Mouse (Mus musculus) natural killer cell, adult 2 months (primary cell): ENCODE data around the gene Pnmt.

Source experiments
- DNase-seq, 2 experiments: peaks; one replicate each; pipeline ENCODE4 v3.0.0; 2022; ENCODE audit warnings: low spot score in 2 of 2

The Pnmt gene

DNA sequence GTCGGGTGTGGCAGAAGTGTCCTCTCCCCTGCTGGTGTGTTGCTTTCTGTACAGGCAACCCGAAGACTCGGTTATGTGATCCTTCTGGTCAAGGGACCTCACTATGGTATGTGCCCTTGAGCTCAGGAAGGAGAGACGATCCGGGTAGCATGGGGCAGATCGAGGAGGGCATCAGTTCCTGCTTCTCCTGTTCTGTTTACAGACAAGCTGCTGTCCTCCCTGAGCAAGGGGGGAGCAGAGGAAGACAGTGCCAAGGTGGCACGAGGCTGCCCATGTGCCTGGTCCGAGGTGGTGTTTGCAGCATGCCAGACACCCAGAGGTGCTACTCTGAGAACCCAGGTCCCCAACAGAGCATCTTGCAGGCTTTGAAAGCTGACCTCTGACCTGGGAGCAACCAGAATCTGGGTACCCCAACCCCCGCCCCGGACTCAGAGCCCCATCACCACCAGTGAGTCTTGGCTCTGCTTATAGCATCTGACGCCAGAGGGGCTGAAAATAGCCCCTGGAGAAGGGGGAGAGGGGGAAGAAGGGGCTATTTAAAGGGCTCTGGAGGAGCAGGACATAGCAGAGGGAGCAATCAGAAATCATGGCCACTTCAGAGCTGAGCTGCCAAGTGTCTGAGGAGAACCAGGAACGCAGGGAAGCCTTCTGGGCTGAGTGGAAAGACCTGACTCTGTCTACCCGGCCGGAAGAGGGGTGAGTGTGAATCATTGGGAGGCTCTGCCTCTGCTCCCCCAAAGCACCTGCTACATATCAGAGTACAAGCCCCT, 2.8 kb upstream of the Pnmt start, which contains the start of gene Tcap:
Gene Tcap, plus strand, starts transcription at position 551 of the 770 bp plus-strand sequence.
- DNase-seq, result no peak

DNA sequence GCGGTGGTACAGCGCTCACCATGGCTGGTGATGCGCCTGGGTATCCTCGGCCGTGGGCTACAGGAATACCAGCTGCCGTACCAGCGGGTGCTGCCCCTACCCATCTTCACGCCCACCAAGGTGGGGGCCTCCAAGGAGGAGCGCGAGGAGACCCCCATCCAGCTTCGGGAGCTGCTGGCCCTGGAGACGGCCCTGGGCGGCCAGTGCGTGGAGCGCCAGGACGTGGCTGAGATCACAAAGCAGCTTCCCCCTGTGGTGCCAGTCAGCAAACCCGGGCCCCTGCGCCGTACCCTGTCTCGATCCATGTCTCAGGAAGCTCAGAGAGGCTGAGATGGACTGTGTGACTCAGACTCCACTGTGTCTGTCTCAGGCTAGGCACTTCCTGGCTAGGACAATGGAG, 2.0 kb upstream of the Pnmt start:
- no peak for DNase-seq

DNA sequence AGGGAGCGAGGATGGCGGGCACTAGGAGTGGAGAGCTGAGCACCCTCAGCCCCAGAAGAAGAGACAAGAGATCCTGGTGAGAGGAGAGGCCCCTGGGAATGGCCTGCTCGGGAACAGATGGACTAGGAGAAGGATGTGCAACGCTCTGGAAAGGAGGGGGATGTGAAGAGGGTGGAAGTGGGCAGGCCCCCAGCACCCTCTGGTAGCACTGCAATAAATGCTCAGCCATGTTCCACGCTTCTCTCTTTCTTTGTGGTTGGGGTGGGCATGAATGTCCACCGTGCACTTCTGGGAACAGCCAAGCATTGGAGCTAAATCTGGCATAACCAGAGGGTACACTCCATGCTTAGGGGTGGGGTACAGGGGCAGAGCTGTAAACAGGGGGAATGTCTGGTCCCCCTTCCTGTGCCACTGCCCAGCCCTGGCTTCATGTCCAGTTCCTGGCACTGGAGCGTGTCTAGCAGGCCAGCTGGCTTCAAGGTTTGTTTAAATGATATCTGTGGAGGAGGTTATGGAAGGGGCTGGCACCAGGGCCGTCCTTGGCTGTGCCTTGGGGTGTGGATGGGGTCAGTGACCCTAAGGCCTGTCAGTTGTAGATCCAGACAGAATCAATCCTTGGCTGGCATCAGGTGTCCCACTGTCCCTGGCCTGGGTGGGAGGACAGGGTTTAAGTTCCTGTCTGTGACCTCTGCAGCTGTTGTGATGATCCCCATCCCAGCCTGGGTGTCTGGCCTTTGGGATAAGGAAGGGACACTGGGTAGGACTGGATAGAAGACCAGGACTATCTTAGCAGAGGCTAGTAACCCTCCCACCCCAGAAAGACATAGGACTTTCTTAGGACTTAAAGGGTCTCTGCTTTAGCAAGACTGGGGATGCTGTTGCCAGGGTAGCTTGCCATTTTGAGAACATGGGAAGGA, 1.3 kb upstream of the Pnmt start:
- no peak for DNase-seq

DNA sequence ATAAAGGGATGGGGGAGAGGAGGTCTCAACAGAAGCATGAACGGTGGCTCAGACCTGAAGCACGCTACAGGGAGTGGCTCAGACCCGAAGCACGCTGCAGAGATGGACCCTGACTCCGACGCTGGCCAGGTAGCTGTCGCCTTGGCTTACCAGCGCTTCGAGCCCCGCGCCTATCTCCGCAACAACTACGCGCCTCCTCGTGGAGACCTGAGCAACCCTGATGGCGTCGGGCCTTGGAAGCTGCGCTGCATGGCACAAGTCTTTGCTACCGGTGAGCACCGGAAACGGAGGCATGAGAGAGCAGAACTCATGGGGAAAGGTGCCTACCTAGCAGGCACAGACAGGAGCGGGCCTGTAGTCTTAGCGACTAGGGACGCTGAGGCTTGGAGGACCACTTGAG, 346 bp downstream of the Pnmt start:
- no peak for DNase-seq

DNA sequence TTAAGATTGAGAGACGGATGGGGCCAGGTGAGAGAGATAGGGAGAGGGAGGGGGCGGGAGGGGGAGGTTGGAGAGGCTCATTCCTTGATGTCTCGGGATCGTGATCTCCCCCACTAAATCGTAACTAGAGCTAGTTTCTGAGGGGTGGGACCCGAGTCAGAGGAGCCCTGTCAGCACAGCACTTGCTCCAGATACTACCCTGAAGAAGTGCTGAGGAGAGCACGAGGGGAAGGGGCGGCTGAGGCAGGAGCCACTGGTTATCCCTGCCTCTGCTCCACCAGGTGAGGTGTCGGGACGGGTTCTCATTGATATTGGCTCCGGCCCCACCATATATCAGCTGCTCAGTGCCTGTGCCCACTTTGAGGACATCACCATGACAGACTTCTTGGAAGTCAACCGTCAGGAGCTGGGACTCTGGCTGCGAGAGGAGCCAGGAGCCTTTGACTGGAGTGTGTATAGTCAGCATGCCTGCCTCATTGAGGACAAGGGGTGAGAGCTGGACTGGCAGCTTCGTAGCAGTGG, 867 bp downstream of the Pnmt start:
- DNase-seq, result no peak

DNA sequence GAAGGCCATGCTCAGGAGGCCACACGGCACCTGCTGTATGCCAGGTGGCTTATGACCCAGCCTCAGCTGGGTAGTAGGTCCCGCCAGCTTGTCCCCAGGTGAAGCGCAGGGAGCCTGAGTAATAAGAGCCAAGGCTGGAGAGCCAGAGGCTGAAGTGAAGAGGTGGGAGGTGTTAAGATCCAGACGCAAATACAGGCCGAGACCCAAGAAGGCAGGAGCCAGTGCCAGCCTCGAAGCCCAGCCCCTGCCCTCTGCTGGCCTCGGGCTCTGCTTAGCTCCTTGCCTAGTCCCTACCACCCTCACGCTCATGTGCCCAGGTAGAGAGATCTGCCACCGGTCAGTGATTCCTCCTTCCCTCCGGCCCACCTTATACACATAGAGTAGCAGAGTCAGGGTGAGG, 2.0 kb downstream of the Pnmt start:
- DNase-seq, result no peak

DNA sequence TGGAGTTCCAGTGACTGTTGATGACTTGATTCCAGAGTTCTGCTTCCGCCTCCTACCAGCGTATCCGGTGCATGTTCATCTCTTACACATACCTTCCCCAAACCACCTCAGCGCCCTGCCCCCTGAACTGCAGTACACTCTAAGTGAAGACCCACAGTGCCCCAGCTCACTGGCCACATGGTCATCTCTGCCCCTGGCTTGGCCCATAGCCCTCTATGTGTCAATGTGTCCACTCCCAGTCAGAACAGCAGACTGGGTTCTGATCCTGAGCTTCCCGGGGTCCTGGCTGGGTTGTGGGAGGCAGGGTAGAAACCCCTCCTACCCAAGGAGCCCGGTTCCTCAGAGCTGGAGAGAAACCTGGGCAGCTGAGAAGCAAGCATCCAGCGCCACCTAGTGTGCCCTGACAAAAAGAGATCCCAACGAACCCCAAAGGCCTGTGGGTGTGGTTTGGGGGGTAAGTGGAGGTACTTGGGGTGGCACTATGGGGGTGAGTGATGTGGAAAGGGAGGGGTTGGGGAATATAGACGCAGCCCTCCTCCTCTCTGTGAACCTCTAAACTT, 3.1 kb downstream of the Pnmt start:
- DNase-seq, result peak in 1 of 2 experiments; percentile 33

DNA sequence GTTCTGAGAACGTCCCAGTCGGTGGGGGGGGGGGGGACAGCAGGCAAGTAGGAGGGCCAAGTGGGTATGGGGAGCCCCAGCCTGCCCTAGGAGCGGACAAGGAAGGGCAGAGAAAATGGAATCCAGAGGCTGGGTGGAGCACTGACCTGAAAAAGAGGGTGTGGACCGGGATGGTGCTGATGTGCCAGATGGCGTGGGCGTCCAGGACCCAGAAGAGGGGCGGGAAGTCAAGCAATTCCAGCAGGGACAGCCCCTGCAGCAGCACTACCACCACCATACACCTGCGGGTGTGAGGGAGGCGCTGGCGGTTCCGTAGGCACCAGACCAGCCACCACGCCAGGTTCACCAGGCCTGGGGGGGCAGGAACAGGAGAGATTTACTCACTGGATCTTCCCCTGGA, 3.9 kb downstream of the Pnmt start:
- DNase-seq, result no peak

DNA sequence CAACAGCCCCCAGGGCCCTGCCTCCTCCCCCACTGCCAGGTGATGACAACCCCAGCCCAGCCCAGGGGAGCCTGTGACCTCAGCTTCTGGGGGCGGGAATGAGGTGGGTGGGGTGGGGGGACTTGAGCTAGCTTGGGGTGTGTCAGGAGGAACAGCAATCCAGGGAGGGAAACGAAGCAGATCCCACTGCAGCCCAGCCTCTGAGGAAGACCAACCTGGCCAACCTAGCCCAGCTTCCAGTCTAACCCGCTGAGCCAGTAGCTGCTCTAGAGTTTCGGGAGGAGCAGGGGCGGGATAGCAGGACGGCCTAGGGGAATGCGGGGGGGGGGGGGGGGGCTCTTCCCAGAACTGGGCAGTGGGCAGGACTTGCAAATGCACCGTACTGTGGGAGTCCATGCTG, 5.8 kb downstream of the Pnmt start:
- no peak for DNase-seq

DNA sequence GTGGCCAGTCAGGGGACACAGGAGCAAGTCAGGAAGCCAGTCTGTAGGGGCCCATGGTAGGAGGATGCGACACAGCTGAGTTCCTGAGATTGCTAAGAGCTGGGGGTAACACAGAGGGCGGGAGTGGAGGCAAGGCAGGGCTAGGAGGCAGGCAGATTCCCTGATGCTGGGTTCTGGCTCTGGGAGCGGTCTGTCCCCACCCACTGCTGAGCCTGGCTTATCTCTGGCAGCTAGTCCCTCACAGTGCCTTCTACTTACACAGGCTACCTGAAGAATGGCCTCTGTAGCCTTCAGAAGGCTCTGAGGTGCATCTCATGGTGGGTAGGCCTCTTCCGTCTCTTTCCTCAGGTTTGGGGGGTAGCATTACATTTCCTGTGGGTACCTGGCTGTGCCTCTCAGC, 6.4 kb downstream of the Pnmt start:
- no peak for DNase-seq

DNA sequence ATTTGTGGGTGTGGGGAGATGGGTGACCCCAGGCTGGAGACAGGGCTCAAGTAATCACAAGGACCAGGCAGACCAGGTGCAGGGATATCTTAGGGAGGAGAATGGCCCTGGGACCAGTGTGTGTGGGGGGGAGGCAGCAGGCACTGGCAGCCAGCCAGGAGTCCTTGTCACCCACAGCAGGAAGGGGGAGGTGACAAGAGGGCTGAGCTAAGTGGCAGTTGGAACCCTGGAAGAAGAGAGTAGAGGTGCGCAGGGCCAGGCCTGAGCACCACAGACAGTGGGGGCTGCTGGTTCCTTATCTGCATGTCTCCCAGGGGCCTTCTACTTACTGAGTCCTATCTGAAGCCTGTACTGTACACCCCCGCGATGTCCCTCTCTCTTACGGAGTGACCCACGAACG, 7.1 kb downstream of the Pnmt start:
- peak; percentile 63 to 73 for DNase-seq

DNA sequence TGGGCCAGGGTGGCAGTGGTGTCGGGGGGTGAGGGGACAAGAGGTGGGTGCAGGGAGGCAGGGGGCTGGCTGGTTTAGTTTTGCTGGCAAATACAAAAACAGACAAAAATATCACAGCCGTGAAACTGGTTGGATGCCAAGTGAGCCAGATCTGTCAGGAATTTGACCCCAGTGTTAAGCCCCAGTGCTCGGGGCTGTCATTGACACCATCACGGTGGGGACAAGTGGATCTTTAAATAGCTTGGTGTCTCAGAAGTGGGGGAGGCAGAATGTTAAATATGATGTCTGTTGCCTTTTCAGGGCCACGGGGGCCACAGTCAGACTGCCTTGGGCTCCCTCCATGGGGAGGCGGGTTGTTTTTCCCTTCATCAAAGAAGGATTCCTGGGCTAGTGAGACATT, 8.1 kb downstream of the Pnmt start:
- no peak for DNase-seq

DNA sequence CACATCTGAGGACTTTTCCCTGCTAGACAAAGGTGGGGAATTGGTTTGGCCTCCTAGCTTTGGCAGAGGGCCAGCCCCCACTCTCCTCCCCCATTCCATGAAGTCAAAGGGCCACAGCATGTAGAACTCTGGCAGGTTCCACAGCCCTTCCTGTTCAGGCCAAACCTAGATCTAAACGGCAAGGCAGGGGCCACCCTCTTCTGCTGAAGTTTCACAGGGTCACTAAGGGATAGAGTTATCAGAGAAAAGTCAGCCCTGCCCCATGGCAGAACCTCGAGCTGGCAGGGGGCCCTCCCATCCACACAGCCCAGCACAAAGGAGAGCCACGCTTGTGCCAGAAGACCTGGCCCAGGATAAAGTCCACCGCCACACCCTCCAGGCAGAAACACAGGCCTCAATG, 8.8 kb downstream of the Pnmt start:
- DNase-seq, result no peak

DNA sequence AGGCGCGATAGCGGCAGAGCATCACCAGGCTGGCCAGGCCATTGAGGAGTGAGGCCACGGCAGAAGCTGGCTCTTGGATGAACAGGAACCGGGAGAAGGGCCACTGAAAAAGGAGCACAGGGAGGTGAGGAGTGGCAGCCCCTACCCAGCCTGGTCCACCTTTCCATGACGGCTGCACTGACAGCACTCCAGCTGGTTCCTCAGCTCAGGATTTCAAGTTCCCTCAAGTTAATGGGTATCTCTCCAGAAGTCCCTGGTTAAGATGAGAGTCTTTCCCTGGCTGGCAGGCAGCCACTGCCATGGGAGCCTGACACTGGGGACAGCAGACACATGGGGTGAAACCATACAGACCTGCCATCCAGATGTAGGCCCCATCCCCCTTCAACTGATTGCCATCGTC, 11.7 kb downstream of the Pnmt start:
- DNase-seq, result no peak

DNA sequence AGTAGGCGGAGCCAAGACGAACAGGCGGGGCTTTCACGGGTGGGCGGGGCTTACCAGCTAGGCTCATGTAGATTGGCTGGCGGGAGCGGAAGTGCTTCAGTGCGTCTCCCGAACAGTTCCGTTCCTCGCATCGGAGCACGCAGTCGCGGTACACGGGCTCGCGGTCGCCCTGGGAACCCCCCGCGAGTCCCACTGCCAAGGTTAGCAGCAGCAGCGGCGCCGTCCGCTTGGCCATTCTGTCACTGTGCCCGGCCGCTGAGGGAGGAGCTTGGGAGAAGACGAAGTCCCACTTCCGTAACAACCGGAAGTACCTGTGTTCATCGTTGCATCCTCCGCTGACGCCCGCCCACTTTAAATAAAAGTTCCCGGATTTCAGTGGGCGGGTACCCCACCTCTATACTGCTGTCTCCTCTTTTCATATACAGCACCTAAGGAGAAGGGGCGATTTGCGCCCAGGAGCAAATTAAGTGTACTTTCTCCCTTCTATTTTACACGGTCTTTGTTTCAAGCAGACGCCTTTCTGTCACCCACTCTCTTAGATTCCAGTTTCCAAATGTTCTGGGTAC, 14.0 kb downstream of the Pnmt start, which contains the start of gene Pgap3:
Gene Pgap3, minus strand, starts transcription at position 330 of the 566 bp plus-strand sequence.
- peak; percentile 92 to 93 for DNase-seq

DNA sequence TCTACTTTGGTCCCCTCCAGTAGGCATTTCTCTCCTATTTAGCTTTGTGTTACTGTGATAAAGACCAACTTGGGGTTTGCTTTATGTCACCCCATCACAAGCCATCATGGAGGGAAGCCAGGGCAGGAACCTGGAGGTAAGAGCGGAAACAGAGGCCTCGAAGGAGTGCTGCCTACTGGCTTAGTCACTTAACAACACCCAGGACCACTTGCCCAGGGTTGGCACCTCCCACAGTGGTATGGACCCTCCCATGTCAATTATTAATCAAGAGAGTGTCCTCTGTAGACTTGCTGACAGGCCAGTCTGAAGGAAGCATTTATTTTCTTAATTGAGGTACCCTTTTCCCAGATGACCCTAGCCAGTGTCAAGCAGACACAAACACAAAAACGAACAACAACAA, 14.6 kb downstream of the Pnmt start:
- DNase-seq, result no peak

DNA sequence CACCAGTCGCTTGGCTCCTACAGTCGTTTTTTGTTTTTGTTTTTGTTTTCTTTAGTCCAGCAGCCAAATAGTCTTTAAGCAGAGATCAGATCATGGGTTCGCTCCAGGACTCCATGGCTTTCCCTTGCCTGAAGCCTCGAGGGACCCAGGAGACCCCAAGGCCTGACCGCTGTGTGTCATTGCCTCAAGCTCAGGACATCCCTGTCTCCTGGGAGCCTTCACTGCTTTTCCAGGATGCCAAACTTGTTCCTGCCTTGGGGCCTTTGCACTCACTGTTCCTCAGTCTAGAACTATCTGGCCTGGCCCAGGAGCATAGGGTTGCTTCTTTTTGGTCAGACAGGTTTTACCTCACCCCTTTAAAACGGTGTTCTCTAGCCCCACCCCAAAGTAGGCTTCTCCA, 20.4 kb downstream of the Pnmt start:
- DNase-seq, result no peak

DNA sequence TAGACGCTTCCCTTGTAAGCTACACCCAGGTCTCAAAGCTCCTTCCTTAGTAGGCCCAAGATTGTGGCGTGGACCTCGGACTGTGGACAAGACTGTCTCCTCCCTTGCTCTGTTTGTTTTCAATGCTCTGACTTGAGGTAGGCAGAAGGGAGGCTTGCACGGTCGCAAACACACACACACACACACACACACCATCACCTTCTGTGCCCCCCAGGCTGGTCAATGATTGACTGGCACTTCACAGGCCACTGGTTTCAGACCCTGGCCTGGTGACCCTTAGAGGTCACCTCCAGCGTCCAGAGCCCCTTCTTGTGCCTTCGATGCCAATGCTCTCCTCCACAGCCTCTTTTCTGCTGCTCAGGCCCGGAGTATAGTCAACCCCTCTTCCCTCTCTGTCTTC, 22.6 kb downstream of the Pnmt start:
- no peak for DNase-seq

DNA sequence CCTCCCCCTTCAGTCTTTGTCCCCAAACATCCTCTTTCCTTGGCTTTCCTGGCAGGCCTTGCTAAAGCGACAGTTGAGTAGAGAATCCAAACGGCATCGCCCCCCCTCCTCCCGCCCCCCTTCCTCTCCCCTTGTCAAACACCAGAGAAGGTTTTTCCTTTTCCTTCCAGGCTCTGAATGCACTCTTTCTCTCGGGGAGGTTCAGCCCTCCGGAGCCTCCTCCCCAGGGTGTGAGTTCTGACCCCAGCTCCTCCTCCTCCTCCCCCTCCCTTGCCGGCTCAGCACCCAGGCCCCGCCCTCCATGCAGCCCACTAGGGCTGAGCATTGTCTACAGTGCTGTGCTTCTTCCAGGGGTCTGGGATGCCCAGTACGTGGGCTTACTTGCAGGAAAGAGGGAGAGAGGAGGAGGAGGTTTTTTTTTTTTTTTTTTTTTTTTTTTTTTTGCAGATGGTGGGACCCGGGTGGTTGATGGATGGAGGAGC, 23.1 kb downstream of the Pnmt start:
- DNase-seq, result no peak

DNA sequence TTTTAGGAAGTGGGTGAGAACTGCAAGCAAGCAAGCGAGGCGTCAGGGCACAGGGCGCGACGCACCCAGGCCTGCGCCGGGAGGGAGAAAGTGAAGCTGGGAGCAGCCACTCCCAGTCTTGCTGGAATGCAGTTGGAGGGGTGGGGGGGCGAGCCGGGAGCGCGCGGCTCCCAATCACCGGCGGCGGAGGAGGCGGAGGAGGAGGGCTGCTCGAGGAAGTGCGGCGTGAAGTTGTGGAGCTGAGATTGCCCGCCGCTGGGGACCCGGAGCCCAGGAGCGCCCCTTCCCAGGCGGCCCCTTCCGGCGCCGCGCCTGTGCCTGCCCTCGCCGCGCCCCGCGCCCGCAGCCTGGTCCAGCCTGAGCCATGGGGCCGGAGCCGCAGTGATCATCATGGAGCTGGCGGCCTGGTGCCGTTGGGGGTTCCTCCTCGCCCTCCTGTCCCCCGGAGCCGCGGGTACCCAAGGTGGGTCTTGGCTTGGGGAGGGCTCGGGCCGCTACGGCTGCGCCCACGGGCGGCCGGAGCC, 26.1 kb downstream of the Pnmt start, which contains the start of gene Erbb2:
Gene Erbb2, plus strand, starts transcription at position 198 of the 524 bp plus-strand sequence.
- DNase-seq, result no peak

DNA sequence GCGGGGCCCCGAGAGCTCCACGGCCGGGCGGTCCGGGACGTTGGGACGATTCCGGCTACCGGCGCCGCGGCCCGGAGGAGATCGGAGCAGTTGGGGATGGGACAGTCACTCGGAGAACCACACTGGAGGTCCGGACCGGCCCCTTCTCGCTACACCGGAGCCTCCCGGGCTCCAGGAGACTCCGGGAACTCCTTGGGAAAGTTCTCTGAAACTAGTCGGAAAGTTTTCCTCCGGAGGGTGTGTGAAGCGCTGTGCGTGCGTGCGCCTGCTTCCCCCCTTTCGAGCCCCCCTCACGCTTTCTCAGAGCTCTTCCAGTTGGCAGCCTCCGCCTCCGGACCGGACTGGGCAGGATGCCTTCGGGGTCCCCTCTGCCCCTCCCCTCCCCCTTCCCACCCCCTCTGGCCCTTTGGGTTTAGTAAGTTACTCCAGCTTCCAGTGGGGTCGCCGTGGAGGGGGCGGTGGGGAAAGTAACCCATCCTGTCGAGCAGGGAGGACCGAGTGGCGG, 26.6 kb downstream of the Pnmt start:
- no peak for DNase-seq
